Mouse (Mus musculus): Measurements from ENCODE around the gene Wdr75. TPM values are rescaled to one million over a fixed set of nuclear protein-coding genes. Genes with fewer than 3 reads are reported as not detected.

Gene Wdr75
- polyA plus RNA-seq, 1 experiment = 34.5 TPM

DNA sequence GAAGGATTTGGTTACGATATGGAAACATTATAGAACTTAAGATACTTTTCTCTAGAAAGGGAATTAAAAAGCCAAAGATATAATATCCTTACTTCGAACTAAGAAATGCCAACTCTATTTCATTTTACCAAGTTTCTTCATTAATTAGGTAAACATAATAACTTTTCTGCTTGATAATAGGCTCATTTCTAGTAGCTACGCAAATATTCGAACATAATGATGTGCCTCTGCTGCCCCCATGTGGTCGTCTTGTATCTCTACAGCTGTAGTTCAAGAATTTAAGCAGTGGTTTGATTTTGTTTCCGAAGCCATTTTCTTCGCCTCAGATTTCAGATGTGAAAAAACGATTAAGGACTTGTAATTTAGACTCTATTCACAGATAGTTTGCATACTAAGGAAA lies 28.8 kb upstream of the Wdr75 start:
- TF ChIP-seq CTCF (IDR thresholded peaks at IDR 0.05; ENCODE audit: control insufficient read depth, insufficient read depth, insufficient replicate concordance, low read depth, low read length) = no peak; the same call in 1 of the 2 replicates
- no peak for TF ChIP-seq POLR2A (IDR thresholded peaks at IDR 0.05; ENCODE audit: control insufficient read depth, low read depth, low read length)
- Histone ChIP-seq H3K27me3 (ENCODE audit: control insufficient read depth, insufficient read depth, low read length) (no peaks in the 10 kb centered on the region; the same call in none of the 2 replicates), H3K36me3 (ENCODE audit: control insufficient read depth, insufficient read depth, low read length) (no peaks in the 10 kb centered on the region), H3K4me3 (ENCODE audit: control insufficient read depth, low read depth, low read length) (no peak overlapping the region), H3K4me1 (ENCODE audit: control insufficient read depth, insufficient read depth, low read length) (peaks cover 7% of the 10 kb centered on the region; the same call in 1 of the 2 replicates), H3K27ac (ENCODE audit: control insufficient read depth, insufficient read depth, low read depth, low read length) (no peak overlapping the region)

DNA sequence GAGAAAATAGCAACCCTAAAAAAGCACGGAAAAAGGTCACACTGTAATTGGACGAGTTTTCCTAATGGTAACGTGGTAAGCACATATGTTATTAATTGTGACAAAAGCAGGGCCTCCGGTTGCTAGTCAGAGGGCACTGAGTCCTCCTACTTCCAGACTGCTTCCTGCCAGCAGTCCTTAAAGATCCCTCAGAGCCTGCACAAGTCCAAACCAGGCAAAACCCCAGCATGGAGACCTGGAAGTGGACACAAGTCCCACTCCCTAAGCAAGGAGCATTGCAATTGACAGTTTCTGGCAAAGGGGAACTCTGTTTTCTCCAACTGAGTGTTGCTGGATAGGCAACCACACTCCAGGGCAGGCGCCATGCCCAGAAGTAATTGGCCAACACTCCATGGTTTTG lies 27.4 kb upstream of the Wdr75 start:
- no peak overlapping the region for H3K27ac ChIP-seq (ENCODE audit: control insufficient read depth, insufficient read depth, low read depth, low read length)
- no peaks in the 10 kb centered on the region; the same call in none of the 2 replicates for H3K27me3 ChIP-seq (ENCODE audit: control insufficient read depth, insufficient read depth, low read length)
- TF ChIP-seq POLR2A (IDR thresholded peaks at IDR 0.05; ENCODE audit: control insufficient read depth, low read depth, low read length) = no peak
- no peak for TF ChIP-seq CTCF (IDR thresholded peaks at IDR 0.05; ENCODE audit: control insufficient read depth, insufficient read depth, insufficient replicate concordance, low read depth, low read length)
- no peaks in the 10 kb centered on the region for H3K36me3 ChIP-seq (ENCODE audit: control insufficient read depth, insufficient read depth, low read length)
- H3K4me3 ChIP-seq (ENCODE audit: control insufficient read depth, low read depth, low read length) = no peak overlapping the region
- H3K4me1 ChIP-seq (ENCODE audit: control insufficient read depth, insufficient read depth, low read length) = peaks cover 7% of the 10 kb centered on the region; the same call in 1 of the 2 replicates

DNA sequence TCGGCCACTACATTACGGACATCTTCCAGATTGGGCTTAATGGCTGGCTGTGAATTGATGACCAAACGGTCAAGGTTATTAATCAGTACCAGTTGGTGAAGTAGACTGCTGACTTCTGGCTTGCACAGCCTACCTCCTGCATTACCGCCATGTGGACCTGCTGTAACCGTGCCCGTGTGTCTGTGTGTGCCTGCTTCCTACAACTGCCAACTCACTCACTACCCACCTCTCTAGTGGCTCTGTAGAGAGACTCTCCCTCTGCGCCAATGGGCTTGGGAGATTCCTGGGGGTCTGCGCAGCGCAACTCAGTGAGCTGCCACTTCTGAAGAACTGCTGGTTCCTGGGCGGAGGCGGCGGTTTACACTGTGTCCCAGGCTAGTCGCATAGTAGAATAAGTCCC lies 25.6 kb upstream of the Wdr75 start:
- H3K4me1 ChIP-seq (ENCODE audit: control insufficient read depth, insufficient read depth, low read length) = peaks cover 7% of the 10 kb centered on the region; the same call in 1 of the 2 replicates
- no peaks in the 10 kb centered on the region for H3K36me3 ChIP-seq (ENCODE audit: control insufficient read depth, insufficient read depth, low read length)
- H3K27ac ChIP-seq (ENCODE audit: control insufficient read depth, insufficient read depth, low read depth, low read length) = no peak overlapping the region
- no peak overlapping the region for H3K4me3 ChIP-seq (ENCODE audit: control insufficient read depth, low read depth, low read length)
- no peak for TF ChIP-seq POLR2A (IDR thresholded peaks at IDR 0.05; ENCODE audit: control insufficient read depth, low read depth, low read length)
- no peak for TF ChIP-seq CTCF (IDR thresholded peaks at IDR 0.05; ENCODE audit: control insufficient read depth, insufficient read depth, insufficient replicate concordance, low read depth, low read length)
- H3K27me3 ChIP-seq (ENCODE audit: control insufficient read depth, insufficient read depth, low read length) = no peaks in the 10 kb centered on the region; the same call in none of the 2 replicates

DNA sequence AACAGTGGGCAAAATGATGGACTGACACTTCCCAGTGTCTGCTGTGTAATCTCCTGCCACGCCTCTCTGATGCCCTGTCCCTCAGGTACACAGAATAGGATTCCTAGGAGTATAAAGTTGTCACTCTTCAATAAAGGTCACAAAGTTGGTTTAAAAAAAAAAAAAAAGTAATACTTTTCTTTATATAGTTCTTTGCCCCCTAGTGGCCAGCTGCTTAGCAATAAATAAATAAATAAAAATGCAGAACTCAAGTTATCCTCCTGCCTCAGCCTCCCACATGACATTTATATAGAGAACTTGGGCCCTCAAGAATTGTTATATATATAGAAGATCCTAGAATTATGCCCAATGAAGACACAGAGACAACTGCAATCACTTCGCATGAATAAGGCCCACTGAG lies 24.9 kb upstream of the Wdr75 start:
- no peak overlapping the region for H3K4me3 ChIP-seq (ENCODE audit: control insufficient read depth, low read depth, low read length)
- peaks cover 7% of the 10 kb centered on the region; the same call in 1 of the 2 replicates for H3K4me1 ChIP-seq (ENCODE audit: control insufficient read depth, insufficient read depth, low read length)
- no peak overlapping the region for H3K27ac ChIP-seq (ENCODE audit: control insufficient read depth, insufficient read depth, low read depth, low read length)
- H3K36me3 ChIP-seq (ENCODE audit: control insufficient read depth, insufficient read depth, low read length) = no peaks in the 10 kb centered on the region
- TF ChIP-seq CTCF (IDR thresholded peaks at IDR 0.05; ENCODE audit: control insufficient read depth, insufficient read depth, insufficient replicate concordance, low read depth, low read length) = no peak
- TF ChIP-seq POLR2A (IDR thresholded peaks at IDR 0.05; ENCODE audit: control insufficient read depth, low read depth, low read length) = no peak
- H3K27me3 ChIP-seq (ENCODE audit: control insufficient read depth, insufficient read depth, low read length) = no peaks in the 10 kb centered on the region; the same call in none of the 2 replicates

DNA sequence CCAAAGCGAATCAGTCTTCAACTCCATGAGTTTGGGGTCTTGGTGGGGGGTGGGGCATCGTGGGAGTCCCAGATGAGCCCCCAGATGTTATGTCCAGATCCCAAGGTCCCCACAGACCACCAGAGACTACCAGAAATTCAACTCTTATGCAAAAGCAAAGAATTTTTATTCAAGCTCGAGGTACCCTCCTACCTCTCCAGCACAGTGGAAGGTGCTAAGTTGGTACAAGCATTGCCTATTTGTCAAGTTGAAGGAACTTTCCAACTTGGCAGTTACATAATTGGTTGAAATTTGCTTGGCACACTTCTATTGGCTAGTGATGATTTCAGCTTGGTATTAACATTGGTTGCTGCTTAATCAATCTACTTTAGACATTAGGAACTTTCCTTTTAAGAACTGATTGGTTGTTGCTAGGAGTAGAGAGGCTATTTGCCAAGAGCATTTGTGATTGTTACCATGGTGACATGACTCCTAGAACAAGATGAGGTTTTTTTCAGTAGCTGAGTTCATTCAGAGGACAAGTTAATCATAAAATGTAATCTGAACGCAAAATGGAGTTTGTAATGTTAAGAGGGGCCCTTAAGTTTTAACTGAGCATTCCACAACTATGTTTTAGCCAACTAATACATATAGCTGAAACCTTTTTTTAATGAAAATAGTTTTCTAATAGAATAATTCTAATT lies 14.2 kb upstream of the Wdr75 start:
- no peak for TF ChIP-seq POLR2A (IDR thresholded peaks at IDR 0.05; ENCODE audit: control insufficient read depth, low read depth, low read length)
- Histone ChIP-seq H3K27me3 (ENCODE audit: control insufficient read depth, insufficient read depth, low read length) (no peaks in the 10 kb centered on the region), H3K27ac (ENCODE audit: control insufficient read depth, insufficient read depth, low read depth, low read length) (no peak overlapping the region)

DNA sequence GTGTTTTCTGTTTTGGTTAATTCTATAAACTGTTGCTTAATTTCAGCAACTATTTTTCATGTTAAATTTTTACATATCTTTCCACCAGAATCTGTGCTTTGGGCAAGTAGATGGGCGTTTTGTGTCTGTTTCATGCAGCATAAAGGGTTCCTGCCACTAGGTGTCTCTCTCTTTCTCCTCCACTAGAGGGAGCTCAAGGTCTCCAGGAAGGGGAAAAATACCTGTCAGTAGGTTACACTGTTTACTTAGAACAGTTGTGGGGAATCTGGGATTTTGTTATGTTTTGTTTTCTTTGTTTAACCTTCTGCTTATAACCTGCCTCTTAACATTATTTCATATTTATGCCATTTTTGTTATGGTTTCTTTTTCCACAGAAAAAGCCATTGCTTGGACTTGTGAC lies 21.9 kb downstream of the Wdr75 start:
- no peak overlapping the region for H3K4me3 ChIP-seq (ENCODE audit: control insufficient read depth, low read depth, low read length)
- H3K27me3 ChIP-seq (ENCODE audit: control insufficient read depth, insufficient read depth, low read length) = no peaks in the 10 kb centered on the region
- H3K27ac ChIP-seq (ENCODE audit: control insufficient read depth, insufficient read depth, low read depth, low read length) = no peak overlapping the region
- H3K36me3 ChIP-seq (ENCODE audit: control insufficient read depth, insufficient read depth, low read length) = no peaks in the 10 kb centered on the region
- no peaks in the 10 kb centered on the region for H3K4me1 ChIP-seq (ENCODE audit: control insufficient read depth, insufficient read depth, low read length)
- TF ChIP-seq POLR2A (IDR thresholded peaks at IDR 0.05; ENCODE audit: control insufficient read depth, low read depth, low read length) = no peak
- TF ChIP-seq CTCF (IDR thresholded peaks at IDR 0.05; ENCODE audit: control insufficient read depth, insufficient read depth, insufficient replicate concordance, low read depth, low read length) = no peak

More for the DNA sequence above, 14.2 kb upstream of the Wdr75 start:
- H3K36me3 ChIP-seq (ENCODE audit: control insufficient read depth, insufficient read depth, low read length) = no peaks in the 10 kb centered on the region
- H3K4me1 ChIP-seq (ENCODE audit: control insufficient read depth, insufficient read depth, low read length) = no peaks in the 10 kb centered on the region
- no peak overlapping the region for H3K4me3 ChIP-seq (ENCODE audit: control insufficient read depth, low read depth, low read length)

DNA sequence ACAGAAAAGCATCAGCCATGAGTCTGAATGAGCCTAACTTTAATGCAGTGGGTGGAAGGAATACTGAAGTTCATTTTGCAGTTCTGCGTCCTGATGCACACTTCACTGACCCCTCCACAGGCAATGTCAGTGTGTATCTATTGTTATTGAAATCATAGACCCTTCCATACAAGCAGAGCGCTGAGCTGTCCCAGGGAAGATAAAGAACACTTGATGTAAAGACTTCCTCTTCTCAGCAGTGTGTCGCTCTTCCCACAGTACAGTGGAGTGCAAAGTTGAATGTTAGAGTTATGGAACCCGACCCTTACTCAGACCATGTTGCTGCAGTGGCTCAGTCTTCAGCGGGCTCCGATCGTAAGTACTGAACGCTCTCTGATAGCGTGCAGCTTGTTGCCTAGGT lies 23.6 kb downstream of the Wdr75 start:
- Histone ChIP-seq H3K4me1 (ENCODE audit: control insufficient read depth, insufficient read depth, low read length) (no peaks in the 10 kb centered on the region), H3K27me3 (ENCODE audit: control insufficient read depth, insufficient read depth, low read length) (no peaks in the 10 kb centered on the region), H3K4me3 (ENCODE audit: control insufficient read depth, low read depth, low read length) (no peak overlapping the region), H3K27ac (ENCODE audit: control insufficient read depth, insufficient read depth, low read depth, low read length) (no peak overlapping the region), H3K36me3 (ENCODE audit: control insufficient read depth, insufficient read depth, low read length) (no peaks in the 10 kb centered on the region)
- TF ChIP-seq POLR2A (IDR thresholded peaks at IDR 0.05; ENCODE audit: control insufficient read depth, low read depth, low read length) (no peak), CTCF (IDR thresholded peaks at IDR 0.05; ENCODE audit: control insufficient read depth, insufficient read depth, insufficient replicate concordance, low read depth, low read length) (no peak)

Data from testis, adult 2 months (tissue).